Mouse (Mus musculus): ENCODE data around the gene Opn4. TPM values are rescaled to one million over a fixed set of nuclear protein-coding genes. Genes with fewer than 3 reads are reported as not detected.

The Opn4 gene
- polyA plus RNA-seq, 1 experiment from 2014 or later, result not detected

- Histone ChIP-seq H3K27ac (replicated peaks) (no peak overlapping the region), H3K36me3 (no peaks in the 10 kb centered on the region), H3K4me2 (no peak overlapping the region), H3K27me3 (no peaks in the 10 kb centered on the region), H3K4me3 (no peak overlapping the region), H3K9ac (no peak overlapping the region), H3K4me1 (replicated peaks) (peaks cover 9% of the 10 kb centered on the region), H3K9me3 (no peaks in the 10 kb centered on the region)
- WGBS, result 92% methylated on average over 5 of the region's 5 CpGs
- ATAC-seq (ENCODE audit: low FRiP score, low read depth), result no peak
Measured at GRCm38 (mm10) chr14:34552226-34552625, 47.7 kb downstream of the Opn4 start.

DNA sequence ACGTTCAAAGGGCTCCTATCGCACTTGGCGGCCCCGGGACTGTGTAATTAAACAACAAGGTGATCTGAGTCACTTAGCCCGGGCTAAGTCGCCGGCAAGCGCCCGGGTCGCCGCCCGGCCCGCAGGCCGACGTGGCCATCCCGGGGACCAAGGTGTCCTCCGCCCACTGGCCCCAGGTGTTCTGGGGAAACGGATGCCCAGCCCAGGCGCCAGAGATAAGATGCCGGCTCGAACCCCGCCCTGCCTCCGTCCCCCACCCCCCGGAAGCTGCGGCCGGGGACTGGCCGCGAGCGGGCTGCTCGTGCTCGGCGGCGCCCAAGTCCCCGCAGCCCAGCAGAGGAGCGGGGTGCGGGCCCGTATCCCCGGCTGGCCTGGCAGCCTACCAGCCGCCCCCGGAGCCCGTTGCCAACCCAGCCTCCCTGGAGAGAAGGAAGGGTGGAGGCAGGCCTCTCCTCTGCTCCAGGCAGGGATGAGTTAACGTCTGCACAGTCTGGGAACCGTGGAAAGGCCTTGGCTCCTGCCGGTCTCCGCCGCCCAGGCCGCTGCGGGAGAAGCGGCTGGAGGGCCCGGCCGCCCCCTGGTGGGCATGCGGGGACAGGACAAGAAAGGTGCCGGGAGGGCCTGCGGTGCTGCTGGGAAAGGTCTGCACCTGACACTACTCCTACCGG, 50.8 kb downstream of the Opn4 start:
- under 1% methylated on average over 54 of the region's 55 CpGs for WGBS
- ATAC-seq (ENCODE audit: low FRiP score, low read depth), result peak; percentile 97
- no peaks in the 10 kb centered on the region for H3K27me3 ChIP-seq
- peak overlapping the region; percentile 80 for H3K4me2 ChIP-seq
- no peaks in the 10 kb centered on the region for H3K9me3 ChIP-seq
- H3K4me1 ChIP-seq (replicated peaks), result peaks cover 9% of the 10 kb centered on the region
- peak overlapping the region; percentile 84 for H3K27ac ChIP-seq (replicated peaks)
- H3K4me3 ChIP-seq, result peak overlapping the region; percentile 64
- H3K36me3 ChIP-seq, result no peaks in the 10 kb centered on the region
- peak overlapping the region; percentile 68 for H3K9ac ChIP-seq

DNA sequence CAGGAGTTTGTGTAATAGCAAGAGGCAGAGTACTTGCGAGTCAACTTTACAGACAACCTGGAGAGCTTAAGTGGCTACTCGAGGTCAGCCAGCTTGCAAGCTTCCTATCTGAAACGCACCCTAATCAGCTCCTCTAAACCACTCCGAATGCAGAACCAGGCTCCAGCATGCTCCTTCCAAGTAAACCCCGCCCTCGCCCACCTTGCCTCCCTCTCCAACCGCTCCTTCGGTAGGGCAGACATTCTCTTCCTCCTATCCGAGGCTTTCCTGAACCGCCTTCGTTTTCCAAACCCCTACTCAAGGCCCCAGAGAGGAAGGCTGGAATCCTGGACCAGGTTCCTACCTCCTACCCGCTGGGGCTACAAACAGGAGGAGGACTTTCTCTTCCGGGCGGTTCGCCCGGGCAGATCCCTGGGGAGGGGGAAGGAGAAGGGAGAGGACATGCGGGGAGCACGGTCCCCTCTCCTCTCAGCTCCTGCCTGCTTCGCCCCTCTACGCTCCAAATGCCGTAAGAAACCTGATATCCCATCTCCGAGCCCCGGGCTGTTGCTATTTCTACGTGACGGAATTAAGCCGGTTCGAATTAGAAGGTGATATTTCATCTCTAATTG, 51.4 kb downstream of the Opn4 start:
- Histone ChIP-seq H3K27ac (replicated peaks) (peak overlapping the region; percentile 84), H3K27me3 (no peaks in the 10 kb centered on the region), H3K4me1 (replicated peaks) (peaks cover 9% of the 10 kb centered on the region), H3K36me3 (no peaks in the 10 kb centered on the region), H3K9ac (peak overlapping the region; percentile 68), H3K9me3 (no peaks in the 10 kb centered on the region), H3K4me2 (peak overlapping the region; percentile 80), H3K4me3 (peak overlapping the region; percentile 64)
- ATAC-seq (ENCODE audit: low FRiP score, low read depth), result peak; percentile 66
- WGBS, result under 1% methylated on average over 27 of the region's 27 CpGs

GRCm38 (mm10) chr14:34544545-34544944, 55.4 kb downstream of the Opn4 start:
- no peaks in the 10 kb centered on the region for H3K36me3 ChIP-seq
- ATAC-seq (ENCODE audit: low FRiP score, low read depth), result no peak
- no peaks in the 10 kb centered on the region for H3K9me3 ChIP-seq
- H3K27me3 ChIP-seq, result no peaks in the 10 kb centered on the region
- H3K9ac ChIP-seq, result no peak overlapping the region
- H3K4me1 ChIP-seq (replicated peaks), result peaks cover 9% of the 10 kb centered on the region
- H3K4me2 ChIP-seq, result no peak overlapping the region
- no peak overlapping the region for H3K4me3 ChIP-seq
- no peak overlapping the region for H3K27ac ChIP-seq (replicated peaks)
- WGBS, result 87% methylated on average over 2 of the region's 2 CpGs

DNA sequence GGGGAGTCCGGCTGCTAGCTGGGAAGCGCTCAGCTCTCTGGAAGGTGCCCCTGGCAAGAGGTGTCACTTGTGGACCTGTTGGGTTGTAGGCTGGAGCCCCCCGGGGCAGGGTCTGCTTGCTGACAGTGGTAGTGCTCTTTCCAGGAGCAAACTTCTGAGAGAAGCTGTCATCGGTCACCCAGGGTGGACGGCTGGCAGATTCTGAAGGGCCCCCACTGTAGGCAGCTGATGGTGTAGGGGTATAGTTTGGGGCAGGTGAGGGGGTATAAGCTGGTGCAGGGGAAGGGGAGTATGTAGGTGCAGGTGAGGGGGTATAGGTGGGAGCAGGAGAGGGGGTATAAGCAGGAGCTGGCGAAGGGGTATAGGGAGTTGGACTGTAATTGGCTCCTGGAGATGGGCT, 55.9 kb downstream of the Opn4 start:
- WGBS, result 89% methylated on average over 6 of the region's 6 CpGs
- no peaks in the 10 kb centered on the region for H3K36me3 ChIP-seq
- no peak overlapping the region for H3K4me3 ChIP-seq
- no peak overlapping the region for H3K9ac ChIP-seq
- H3K9me3 ChIP-seq, result no peaks in the 10 kb centered on the region
- H3K4me1 ChIP-seq (replicated peaks), result peaks cover 9% of the 10 kb centered on the region
- no peak overlapping the region for H3K4me2 ChIP-seq
- ATAC-seq (ENCODE audit: low FRiP score, low read depth), result no peak
- no peaks in the 10 kb centered on the region for H3K27me3 ChIP-seq
- no peak overlapping the region for H3K27ac ChIP-seq (replicated peaks)

- no peak overlapping the region for H3K27ac ChIP-seq (replicated peaks)
- no peaks in the 10 kb centered on the region for H3K27me3 ChIP-seq
- H3K9me3 ChIP-seq, result no peaks in the 10 kb centered on the region
- H3K9ac ChIP-seq, result no peak overlapping the region
- peaks cover 9% of the 10 kb centered on the region for H3K4me1 ChIP-seq (replicated peaks)
- ATAC-seq (ENCODE audit: low FRiP score, low read depth), result no peak
- no peaks in the 10 kb centered on the region for H3K36me3 ChIP-seq
- no peak overlapping the region for H3K4me2 ChIP-seq
- no peak overlapping the region for H3K4me3 ChIP-seq
- 79% methylated on average over 6 of the region's 6 CpGs for WGBS
Measured at GRCm38 (mm10) chr14:34543596-34543995, 56.3 kb downstream of the Opn4 start.

GRCm38 (mm10) chr14:34541896-34542295, 58.0 kb downstream of the Opn4 start:
- H3K27ac ChIP-seq (replicated peaks), result no peak overlapping the region
- H3K36me3 ChIP-seq, result no peaks in the 10 kb centered on the region
- ATAC-seq (ENCODE audit: low FRiP score, low read depth), result no peak
- H3K27me3 ChIP-seq, result no peaks in the 10 kb centered on the region
- H3K4me3 ChIP-seq, result no peak overlapping the region
- no peak overlapping the region for H3K9ac ChIP-seq
- H3K9me3 ChIP-seq, result no peaks in the 10 kb centered on the region
- no peak overlapping the region for H3K4me2 ChIP-seq
- no peaks in the 10 kb centered on the region for H3K4me1 ChIP-seq (replicated peaks)
- 75% methylated on average over 5 of the region's 5 CpGs for WGBS

GRCm38 (mm10) chr14:34540685-34541162, 59.2 kb downstream of the Opn4 start:
- H3K36me3 ChIP-seq, result no peaks in the 10 kb centered on the region
- H3K4me1 ChIP-seq (replicated peaks), result no peaks in the 10 kb centered on the region
- no peak overlapping the region for H3K27ac ChIP-seq (replicated peaks)
- no peak for ATAC-seq (ENCODE audit: low FRiP score, low read depth)
- WGBS, result 13% methylated on average over 17 of the region's 17 CpGs
- H3K4me2 ChIP-seq, result no peak overlapping the region
- H3K9ac ChIP-seq, result no peak overlapping the region
- no peaks in the 10 kb centered on the region for H3K9me3 ChIP-seq
- no peaks in the 10 kb centered on the region for H3K27me3 ChIP-seq
- H3K4me3 ChIP-seq, result no peak overlapping the region

Other genes with a start within 250 kb of the Opn4 start
- not detected in 2 replicates for gene Fam25c, start 244.7 kb downstream of the Opn4 start, polyA plus RNA-seq (2015; fragmentation: Nextera tagmentation; extraction: Ambion mirVana)
- gene Sncg, start 225.4 kb downstream of the Opn4 start, polyA plus RNA-seq (2015; fragmentation: Nextera tagmentation; extraction: Ambion mirVana), result 170 and 223 TPM in 2 replicates
- gene Mmrn2, start 224.7 kb downstream of the Opn4 start, polyA plus RNA-seq (2015; fragmentation: Nextera tagmentation; extraction: Ambion mirVana), result 4.1 and 5.3 TPM in 2 replicates
- gene Bmpr1a, start 96.8 kb downstream of the Opn4 start, polyA plus RNA-seq (2015; fragmentation: Nextera tagmentation; extraction: Ambion mirVana), result 20.7 and 21.4 TPM in 2 replicates
- gene 9230112D13Rik, start 77.3 kb downstream of the Opn4 start, polyA plus RNA-seq (2015; fragmentation: Nextera tagmentation; extraction: Ambion mirVana), result not detected in 2 replicates
- 0.64 and 0.87 TPM in 2 replicates for gene Ldb3, start 11.5 kb downstream of the Opn4 start, polyA plus RNA-seq (2015; fragmentation: Nextera tagmentation; extraction: Ambion mirVana)
- gene Wapl, start 73.8 kb upstream of the Opn4 start, polyA plus RNA-seq (2015; fragmentation: Nextera tagmentation; extraction: Ambion mirVana), result 12.3 and 14.8 TPM in 2 replicates
- 6.8 and 7.1 TPM in 2 replicates for gene Grid1, start 220.0 kb upstream of the Opn4 start, polyA plus RNA-seq (2015; fragmentation: Nextera tagmentation; extraction: Ambion mirVana)